Mouse (Mus musculus): ENCODE measurements around the gene Galnt11.

DNA sequence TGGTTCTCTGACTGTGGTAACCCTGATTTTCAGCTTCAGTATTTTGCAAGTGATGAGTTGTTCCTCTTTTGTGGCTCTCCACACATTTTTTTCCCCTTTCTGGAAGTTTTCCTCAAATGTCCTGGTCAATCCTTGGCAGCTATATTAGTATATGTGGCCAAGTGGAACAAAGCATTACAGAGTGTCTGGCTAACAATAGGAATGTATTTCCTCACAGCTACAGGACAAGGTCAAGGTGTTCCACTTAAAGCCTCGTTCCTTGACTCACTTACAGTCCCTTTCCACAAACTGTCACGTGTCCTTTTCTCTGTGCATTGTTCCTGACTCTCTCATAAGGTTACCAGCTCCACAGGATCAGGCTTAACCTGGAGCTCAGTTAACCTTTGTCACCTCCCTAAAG lies 37.1 kb upstream of the Galnt11 start:
- TF ChIP-seq REST (IDR thresholded peaks at IDR 0.05; ENCODE audit: insufficient read depth, insufficient read length), result no peak
- no peak for TF ChIP-seq E2F4 (IDR thresholded peaks at IDR 0.05; ENCODE audit: insufficient read depth)
- no peak for TF ChIP-seq SRF (IDR thresholded peaks at IDR 0.05; ENCODE audit: control insufficient read depth, insufficient read length, low read depth)
- TF ChIP-seq POLR2AphosphoS2 (IDR thresholded peaks at IDR 0.05; ENCODE audit: insufficient read length, low read depth), result no peak
- TF ChIP-seq POLR2A (IDR thresholded peaks at IDR 0.05; ENCODE audit: insufficient read length, low read depth), result no peak
